Mouse (Mus musculus) thymus, postnatal 10 days (tissue): ENCODE measurements around the gene Irf2bp2.

Source experiments
- DNase-seq, 2 experiments: peaks; one replicate each; pipeline ENCODE4 v3.0.0; 2021; ENCODE audit warnings: low spot score in 2 of 2

Irf2bp2 gene

GRCm38 (mm10) chr8:126567674-126568073, 26.1 kb downstream of the Irf2bp2 start:
- DNase-seq, result no peak

GRCm38 (mm10) chr8:126566446-126567062, 27.2 kb downstream of the Irf2bp2 start:
- DNase-seq, result no peak

GRCm38 (mm10) chr8:126565954-126566445, 27.8 kb downstream of the Irf2bp2 start:
- peak in 1 of 2 experiments; percentile 16 for DNase-seq

- DNase-seq, result no peak
Observed at GRCm38 (mm10) chr8:126565231-126565781, 28.5 kb downstream of the Irf2bp2 start.

GRCm38 (mm10) chr8:126564551-126565154, 29.1 kb downstream of the Irf2bp2 start:
- DNase-seq, result no peak

- no peak for DNase-seq
Observed at GRCm38 (mm10) chr8:126561316-126561841, 32.4 kb downstream of the Irf2bp2 start.

- DNase-seq, result no peak
Observed at GRCm38 (mm10) chr8:126558400-126558953, 35.3 kb downstream of the Irf2bp2 start.

GRCm38 (mm10) chr8:126557403-126557802, 36.4 kb downstream of the Irf2bp2 start:
- DNase-seq, result no peak

GRCm38 (mm10) chr8:126556691-126557090, 37.1 kb downstream of the Irf2bp2 start:
- no peak for DNase-seq

- no peak for DNase-seq
Observed at GRCm38 (mm10) chr8:126554741-126555140, 39.0 kb downstream of the Irf2bp2 start.

GRCm38 (mm10) chr8:126551871-126552270, 41.9 kb downstream of the Irf2bp2 start:
- DNase-seq, result no peak

- no peak for DNase-seq
Observed at GRCm38 (mm10) chr8:126550944-126551357, 42.8 kb downstream of the Irf2bp2 start.

- no peak for DNase-seq
Observed at GRCm38 (mm10) chr8:126547841-126548240, 45.9 kb downstream of the Irf2bp2 start.

GRCm38 (mm10) chr8:126547361-126547760, 46.4 kb downstream of the Irf2bp2 start:
- no peak for DNase-seq

GRCm38 (mm10) chr8:126546480-126546879, 47.3 kb downstream of the Irf2bp2 start:
- no peak for DNase-seq

GRCm38 (mm10) chr8:126543407-126543806, 50.4 kb downstream of the Irf2bp2 start:
- DNase-seq, result no peak

GRCm38 (mm10) chr8:126542757-126543156, 51.0 kb downstream of the Irf2bp2 start:
- no peak for DNase-seq

- no peak for DNase-seq
Observed at GRCm38 (mm10) chr8:126542090-126542689, 51.6 kb downstream of the Irf2bp2 start.

GRCm38 (mm10) chr8:126540298-126540697, 53.5 kb downstream of the Irf2bp2 start:
- no peak for DNase-seq

GRCm38 (mm10) chr8:126539355-126540093, 54.3 kb downstream of the Irf2bp2 start:
- no peak for DNase-seq

- DNase-seq, result no peak
Observed at GRCm38 (mm10) chr8:126538648-126539354, 55.0 kb downstream of the Irf2bp2 start.
